Mouse (Mus musculus): ENCODE data around the gene Ubxn11. TPM values are rescaled to one million over a fixed set of nuclear protein-coding genes. Genes with fewer than 3 reads are reported as not detected.

The Ubxn11 gene
- polyA plus RNA-seq, 1 experiment: 15.0 TPM

- DNase-seq: no peak
- no peaks in the 10 kb centered on the region for H3K27me3 ChIP-seq (ENCODE audit: control insufficient read depth, insufficient read depth, low read length)
- peak overlapping the region; percentile 82 for H3K4me3 ChIP-seq (replicated peaks; ENCODE audit: insufficient read depth, low read depth, low read length)
- WGBS: 3% methylated on average over 21 of the region's 21 CpGs
- no peaks in the 10 kb centered on the region for H3K4me1 ChIP-seq (ENCODE audit: control insufficient read depth, insufficient read depth, low read length)
- no peak for TF ChIP-seq CTCF (IDR thresholded peaks at IDR 0.05; ENCODE audit: borderline replicate concordance, insufficient read depth, low read depth, low read length)
- TF ChIP-seq POLR2A (IDR thresholded peaks at IDR 0.05; ENCODE audit: borderline replicate concordance, insufficient read depth, low read length): no peak
- no peak overlapping the region for H3K27ac ChIP-seq (ENCODE audit: insufficient read depth, low read length)
These were observed 361 bp downstream of the Ubxn11 start for GRCm38 (mm10) chr4:134102742-134103119.

GRCm38 (mm10) chr4:134106105-134106504 is 3.7 kb downstream of the Ubxn11 start:
- Histone ChIP-seq H3K27ac (ENCODE audit: insufficient read depth, low read length) (no peak overlapping the region), H3K4me3 (replicated peaks; ENCODE audit: insufficient read depth, low read depth, low read length) (no peak overlapping the region), H3K4me1 (ENCODE audit: control insufficient read depth, insufficient read depth, low read length) (no peaks in the 10 kb centered on the region), H3K27me3 (ENCODE audit: control insufficient read depth, insufficient read depth, low read length) (no peaks in the 10 kb centered on the region)
- 68% methylated on average over 7 of the region's 7 CpGs for WGBS
- TF ChIP-seq CTCF (IDR thresholded peaks at IDR 0.05; ENCODE audit: borderline replicate concordance, insufficient read depth, low read depth, low read length) (no peak), POLR2A (IDR thresholded peaks at IDR 0.05; ENCODE audit: borderline replicate concordance, insufficient read depth, low read length) (no peak)
- no peak for DNase-seq

GRCm38 (mm10) chr4:134107730-134108129 is 5.4 kb downstream of the Ubxn11 start:
- H3K27ac ChIP-seq (ENCODE audit: insufficient read depth, low read length): no peak overlapping the region
- DNase-seq: no peak
- 62% methylated on average over 7 of the region's 7 CpGs for WGBS
- no peaks in the 10 kb centered on the region for H3K27me3 ChIP-seq (ENCODE audit: control insufficient read depth, insufficient read depth, low read length)
- no peaks in the 10 kb centered on the region for H3K4me1 ChIP-seq (ENCODE audit: control insufficient read depth, insufficient read depth, low read length)
- no peak overlapping the region for H3K4me3 ChIP-seq (replicated peaks; ENCODE audit: insufficient read depth, low read depth, low read length)
- no peak for TF ChIP-seq CTCF (IDR thresholded peaks at IDR 0.05; ENCODE audit: borderline replicate concordance, insufficient read depth, low read depth, low read length)
- TF ChIP-seq POLR2A (IDR thresholded peaks at IDR 0.05; ENCODE audit: borderline replicate concordance, insufficient read depth, low read length): no peak

- Histone ChIP-seq H3K4me3 (replicated peaks; ENCODE audit: insufficient read depth, low read depth, low read length) (no peak overlapping the region), H3K27ac (ENCODE audit: insufficient read depth, low read length) (no peak overlapping the region), H3K4me1 (ENCODE audit: control insufficient read depth, insufficient read depth, low read length) (no peaks in the 10 kb centered on the region), H3K27me3 (ENCODE audit: control insufficient read depth, insufficient read depth, low read length) (no peaks in the 10 kb centered on the region)
- 74% methylated on average over 5 of the region's 5 CpGs for WGBS
- TF ChIP-seq CTCF (IDR thresholded peaks at IDR 0.05; ENCODE audit: borderline replicate concordance, insufficient read depth, low read depth, low read length) (no peak), POLR2A (IDR thresholded peaks at IDR 0.05; ENCODE audit: borderline replicate concordance, insufficient read depth, low read length) (no peak)
- DNase-seq: no peak
These were observed 5.8 kb downstream of the Ubxn11 start for GRCm38 (mm10) chr4:134108196-134108595.

GRCm38 (mm10) chr4:134110653-134111052 is 8.3 kb downstream of the Ubxn11 start:
- no peak overlapping the region for H3K4me3 ChIP-seq (replicated peaks; ENCODE audit: insufficient read depth, low read depth, low read length)
- H3K27me3 ChIP-seq (ENCODE audit: control insufficient read depth, insufficient read depth, low read length): no peaks in the 10 kb centered on the region
- TF ChIP-seq CTCF (IDR thresholded peaks at IDR 0.05; ENCODE audit: borderline replicate concordance, insufficient read depth, low read depth, low read length): no peak
- TF ChIP-seq POLR2A (IDR thresholded peaks at IDR 0.05; ENCODE audit: borderline replicate concordance, insufficient read depth, low read length): no peak
- H3K27ac ChIP-seq (ENCODE audit: insufficient read depth, low read length): no peak overlapping the region
- DNase-seq: no peak
- no peaks in the 10 kb centered on the region for H3K4me1 ChIP-seq (ENCODE audit: control insufficient read depth, insufficient read depth, low read length)
- 55% methylated on average over 3 of the region's 3 CpGs for WGBS

GRCm38 (mm10) chr4:134112403-134112802 is 10.0 kb downstream of the Ubxn11 start:
- no peaks in the 10 kb centered on the region for H3K4me1 ChIP-seq (ENCODE audit: control insufficient read depth, insufficient read depth, low read length)

GRCm38 (mm10) chr4:134113356-134113994 is 11.1 kb downstream of the Ubxn11 start:
- DNase-seq: no peak
- Histone ChIP-seq H3K27me3 (ENCODE audit: control insufficient read depth, insufficient read depth, low read length) (no peaks in the 10 kb centered on the region), H3K4me1 (ENCODE audit: control insufficient read depth, insufficient read depth, low read length) (no peaks in the 10 kb centered on the region), H3K27ac (ENCODE audit: insufficient read depth, low read length) (no peak overlapping the region), H3K4me3 (replicated peaks; ENCODE audit: insufficient read depth, low read depth, low read length) (no peak overlapping the region)
- no peak for TF ChIP-seq CTCF (IDR thresholded peaks at IDR 0.05; ENCODE audit: borderline replicate concordance, insufficient read depth, low read depth, low read length)
- no peak for TF ChIP-seq POLR2A (IDR thresholded peaks at IDR 0.05; ENCODE audit: borderline replicate concordance, insufficient read depth, low read length)
- WGBS: 57% methylated on average over 10 of the region's 10 CpGs

More at GRCm38 (mm10) chr4:134112403-134112802, 10.0 kb downstream of the Ubxn11 start:
- no peak for DNase-seq
- TF ChIP-seq CTCF (IDR thresholded peaks at IDR 0.05; ENCODE audit: borderline replicate concordance, insufficient read depth, low read depth, low read length) (no peak), POLR2A (IDR thresholded peaks at IDR 0.05; ENCODE audit: borderline replicate concordance, insufficient read depth, low read length) (no peak)
- no peaks in the 10 kb centered on the region for H3K27me3 ChIP-seq (ENCODE audit: control insufficient read depth, insufficient read depth, low read length)
- WGBS: 80% methylated on average over 6 of the region's 6 CpGs
- no peak overlapping the region for H3K4me3 ChIP-seq (replicated peaks; ENCODE audit: insufficient read depth, low read depth, low read length)
- H3K27ac ChIP-seq (ENCODE audit: insufficient read depth, low read length): no peak overlapping the region

- Histone ChIP-seq H3K4me3 (replicated peaks; ENCODE audit: insufficient read depth, low read depth, low read length) (no peak overlapping the region), H3K4me1 (ENCODE audit: control insufficient read depth, insufficient read depth, low read length) (no peaks in the 10 kb centered on the region), H3K27ac (ENCODE audit: insufficient read depth, low read length) (no peak overlapping the region), H3K27me3 (ENCODE audit: control insufficient read depth, insufficient read depth, low read length) (no peaks in the 10 kb centered on the region)
- TF ChIP-seq POLR2A (IDR thresholded peaks at IDR 0.05; ENCODE audit: borderline replicate concordance, insufficient read depth, low read length) (no peak), CTCF (IDR thresholded peaks at IDR 0.05; ENCODE audit: borderline replicate concordance, insufficient read depth, low read depth, low read length) (no peak)
- WGBS: 97% methylated on average over 4 of the region's 4 CpGs
- DNase-seq: no peak
These were observed 11.7 kb downstream of the Ubxn11 start for GRCm38 (mm10) chr4:134114038-134114437.

All from cerebellum, adult 2 months (tissue).